Mouse (Mus musculus) inflammation-experienced regulatory T-cells, adult 6 months (primary cell): Measurements from ENCODE around the gene Polr2m. TPM values are rescaled to one million over a fixed set of nuclear protein-coding genes. Genes with fewer than 3 reads are reported as not detected.

Experiments
- ATAC-seq: one replicate; pipeline ENCODE4 v1.8.0; 2017
- polyA plus RNA-seq, 3 experiments: library from polyadenylated mRNA; unstranded; fragments of 100-300 nt; shearing (Covaris generic); gene quantifications; one replicate each; pipeline ENCODE4 v1.2.1; 2017

Polr2m gene
- 10 to 100 TPM; 19.3 to 26.8 (median 23.3) TPM for polyA plus RNA-seq

DNA sequence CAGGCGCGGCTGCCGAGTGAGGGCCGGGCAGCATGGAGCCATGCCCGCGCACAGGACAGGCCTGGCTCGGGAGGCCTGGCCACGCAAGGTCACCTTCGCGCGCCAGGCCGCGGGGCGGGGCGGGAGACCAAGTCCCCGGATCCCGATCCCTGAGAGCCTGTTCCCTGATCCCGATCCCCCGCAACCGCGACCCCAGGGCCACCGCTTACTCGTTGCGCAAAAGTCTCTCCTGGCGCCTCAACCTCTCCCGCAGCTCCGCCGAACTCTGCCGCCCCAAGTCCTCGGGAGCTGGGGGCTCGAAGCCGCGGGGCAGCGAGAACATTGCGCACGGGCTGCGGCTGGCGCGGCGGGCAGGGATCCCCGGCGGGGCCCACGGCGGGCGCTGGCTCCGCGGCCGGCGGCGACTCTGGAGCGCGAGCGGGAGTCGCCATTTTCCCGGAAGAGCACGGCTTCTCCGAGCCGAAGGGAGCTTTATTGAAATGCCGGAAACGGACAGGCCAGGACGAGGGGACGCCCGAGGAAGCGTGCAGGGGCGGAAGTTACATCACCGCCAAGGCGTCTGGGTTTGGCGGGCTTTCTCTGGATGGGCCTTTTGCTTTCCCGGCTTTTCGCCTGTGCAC lies at the start of gene Polr2m:
TSS of gene Polr2m (minus strand) at position 461 of the 620 bp plus-strand sequence.
- peak; percentile 92 for ATAC-seq

DNA sequence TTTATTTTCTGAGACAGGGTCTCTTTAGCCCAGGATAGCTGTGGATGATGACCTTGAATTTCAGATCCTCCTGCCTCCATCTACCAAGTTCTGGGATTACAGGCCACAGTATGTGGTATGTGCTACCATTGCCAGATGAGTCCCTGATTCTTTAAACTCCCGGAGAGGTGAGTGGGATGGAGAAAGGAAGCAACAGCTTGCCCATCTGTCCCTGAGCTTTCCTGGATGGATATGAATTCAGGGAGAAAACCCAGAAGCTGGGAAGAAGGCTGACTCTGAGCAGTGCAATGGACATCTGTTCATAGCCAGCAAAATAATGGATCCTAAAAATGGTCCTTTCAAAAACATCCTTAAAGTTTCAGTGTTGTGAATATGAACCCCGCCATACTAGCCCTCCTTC lies 49.3 kb upstream of the Polr2m start:
- ATAC-seq = no peak

DNA sequence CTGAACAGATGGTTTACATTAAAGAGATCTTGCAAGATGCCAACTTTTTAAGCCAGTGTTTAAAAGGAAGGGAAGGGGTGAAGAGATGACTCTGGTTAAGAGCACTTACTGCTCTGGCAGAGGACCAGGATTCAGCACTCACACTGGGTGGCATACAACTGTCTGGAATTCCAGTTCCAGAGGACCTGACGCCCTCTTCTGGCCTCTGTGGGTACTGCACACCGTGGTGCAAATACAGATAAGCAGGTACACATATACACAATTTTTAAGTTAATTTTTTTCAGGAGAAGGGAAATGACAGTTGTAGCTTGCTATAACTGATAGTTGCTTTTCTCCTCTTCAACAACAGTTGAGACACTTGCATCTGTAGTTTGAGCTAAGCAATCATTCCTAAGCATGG lies 44.2 kb upstream of the Polr2m start:
- ATAC-seq = no peak

DNA sequence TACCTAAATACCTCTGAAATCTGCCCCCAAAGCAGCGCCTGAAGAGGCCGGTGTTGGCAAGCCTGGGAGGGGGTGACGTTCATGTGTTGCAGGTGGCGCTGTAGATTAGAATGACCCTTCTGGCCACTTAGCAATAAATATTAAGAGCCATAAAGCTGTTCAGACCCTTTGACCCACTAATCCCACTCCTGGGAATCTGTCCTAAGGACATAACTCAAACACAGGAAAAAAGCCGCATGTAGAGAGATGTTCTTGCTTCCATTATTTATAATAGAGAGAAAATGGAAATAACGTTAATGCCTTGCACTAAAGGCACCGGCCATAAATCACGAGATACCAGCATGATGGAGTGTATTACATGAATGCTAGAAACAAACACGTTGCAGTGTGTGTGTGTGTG lies 41.7 kb upstream of the Polr2m start:
- ATAC-seq = no peak

DNA sequence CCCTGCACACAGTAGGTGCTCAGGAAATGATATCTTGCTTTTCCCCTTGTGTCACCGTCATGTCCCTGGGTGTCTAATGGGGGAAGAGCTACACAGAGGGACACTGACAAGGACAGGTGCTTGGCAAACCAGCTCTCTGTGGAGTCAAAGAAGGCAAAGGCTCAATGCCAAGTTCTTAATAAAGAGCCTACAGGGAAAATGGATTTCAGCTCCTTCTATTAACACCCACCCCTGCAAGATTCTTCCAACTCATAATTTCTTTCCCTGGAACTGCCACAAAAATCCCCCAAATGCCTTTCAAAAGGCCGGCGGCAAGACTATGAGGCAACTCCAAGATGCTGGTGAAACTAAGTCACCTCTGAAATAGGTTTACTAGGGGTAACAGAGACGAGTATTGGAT lies 38.2 kb upstream of the Polr2m start:
- ATAC-seq = no peak

DNA sequence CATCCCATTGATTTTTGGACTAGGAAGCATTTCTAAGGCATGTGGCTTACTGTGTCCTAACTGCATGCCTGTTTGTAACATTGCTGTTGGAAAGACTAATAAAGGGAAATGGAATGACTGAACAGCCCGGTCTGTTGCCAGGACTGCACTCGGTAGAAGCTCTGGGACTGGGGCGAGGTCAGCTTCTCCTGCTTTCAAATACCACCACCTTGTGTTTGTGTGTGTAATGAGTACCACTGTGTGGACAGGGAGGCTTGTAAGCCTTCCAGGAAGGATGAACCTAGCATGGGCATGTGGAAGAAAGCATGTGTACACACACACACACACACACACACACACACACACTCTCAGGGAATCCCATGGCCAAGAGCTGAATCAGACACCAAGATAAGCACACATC lies 34.1 kb upstream of the Polr2m start:
- ATAC-seq = no peak

DNA sequence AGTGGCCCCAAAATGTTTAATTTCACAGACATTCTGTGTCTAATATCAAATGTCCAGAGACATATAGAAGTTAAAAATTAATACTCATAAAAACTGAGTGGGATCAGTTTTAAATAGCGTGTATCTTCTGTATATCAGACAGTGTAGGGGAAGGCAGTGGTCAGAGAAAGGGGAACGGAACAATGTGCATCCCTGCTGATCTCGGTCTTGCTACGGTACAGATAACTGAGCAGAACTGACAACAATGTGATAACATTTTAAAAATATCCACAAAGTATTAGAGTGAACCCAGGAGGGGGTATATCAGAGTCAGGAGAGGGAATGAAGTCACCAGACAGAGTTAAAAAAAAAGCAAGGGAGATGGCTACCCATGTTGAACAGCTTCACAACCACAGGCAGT lies 31.8 kb upstream of the Polr2m start:
- ATAC-seq = no peak

DNA sequence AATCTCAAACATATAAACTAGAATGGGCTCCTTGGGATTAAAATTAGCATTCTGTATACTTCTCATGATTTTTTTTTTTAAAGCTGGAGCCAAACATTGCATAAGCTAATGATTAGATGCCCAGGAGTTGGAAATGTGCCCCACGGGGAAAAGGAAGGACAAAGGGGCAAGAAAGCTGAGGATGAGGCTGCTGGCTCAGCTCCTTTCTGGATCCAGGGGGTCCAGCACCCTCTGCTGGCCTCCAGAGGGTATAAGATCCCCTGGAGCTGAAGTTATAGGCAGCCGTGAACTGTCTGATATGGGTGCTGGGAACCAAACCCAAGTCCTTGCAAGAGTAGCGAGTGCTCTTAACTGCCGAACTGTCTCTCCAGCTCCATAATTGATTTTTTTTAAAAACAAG lies 30.1 kb upstream of the Polr2m start:
- ATAC-seq = no peak

DNA sequence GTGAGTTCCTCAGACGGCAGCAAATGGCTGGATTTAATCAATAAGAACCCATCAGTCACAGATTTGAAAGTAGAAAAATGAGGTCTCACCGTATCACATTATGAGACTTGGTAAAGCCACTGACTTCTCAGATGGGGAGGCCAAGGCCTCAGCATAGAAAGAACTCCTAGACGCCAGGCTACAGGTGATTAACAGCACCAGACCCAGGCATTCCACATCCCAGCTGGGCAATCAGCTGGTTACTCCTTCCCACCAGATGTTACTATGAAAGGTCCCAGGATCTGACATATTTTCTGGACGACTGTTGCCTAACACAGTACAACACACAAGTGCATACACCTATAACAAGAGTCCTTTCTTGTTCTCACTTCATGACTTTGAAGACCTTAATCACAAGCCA lies 27.8 kb upstream of the Polr2m start:
- ATAC-seq = no peak

DNA sequence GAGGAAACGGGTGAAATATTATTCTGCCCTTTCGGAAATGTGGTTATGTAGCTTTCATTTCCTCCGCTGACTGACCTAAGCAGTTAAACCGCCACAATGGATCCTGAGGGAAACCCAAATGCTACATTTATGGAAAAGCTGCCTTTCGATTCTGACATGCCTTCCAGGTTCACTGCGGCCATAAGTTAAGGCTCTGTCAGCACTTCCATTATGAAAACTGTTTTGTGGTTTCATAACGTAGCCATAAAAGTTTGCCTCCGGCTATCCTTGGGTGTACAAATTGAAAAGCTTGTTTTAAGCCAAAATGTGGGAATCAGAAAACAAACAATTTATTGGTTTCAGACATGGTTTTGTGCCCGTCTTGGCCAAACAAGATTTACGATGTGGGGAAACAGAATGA lies 27.2 kb upstream of the Polr2m start:
- no peak for ATAC-seq

DNA sequence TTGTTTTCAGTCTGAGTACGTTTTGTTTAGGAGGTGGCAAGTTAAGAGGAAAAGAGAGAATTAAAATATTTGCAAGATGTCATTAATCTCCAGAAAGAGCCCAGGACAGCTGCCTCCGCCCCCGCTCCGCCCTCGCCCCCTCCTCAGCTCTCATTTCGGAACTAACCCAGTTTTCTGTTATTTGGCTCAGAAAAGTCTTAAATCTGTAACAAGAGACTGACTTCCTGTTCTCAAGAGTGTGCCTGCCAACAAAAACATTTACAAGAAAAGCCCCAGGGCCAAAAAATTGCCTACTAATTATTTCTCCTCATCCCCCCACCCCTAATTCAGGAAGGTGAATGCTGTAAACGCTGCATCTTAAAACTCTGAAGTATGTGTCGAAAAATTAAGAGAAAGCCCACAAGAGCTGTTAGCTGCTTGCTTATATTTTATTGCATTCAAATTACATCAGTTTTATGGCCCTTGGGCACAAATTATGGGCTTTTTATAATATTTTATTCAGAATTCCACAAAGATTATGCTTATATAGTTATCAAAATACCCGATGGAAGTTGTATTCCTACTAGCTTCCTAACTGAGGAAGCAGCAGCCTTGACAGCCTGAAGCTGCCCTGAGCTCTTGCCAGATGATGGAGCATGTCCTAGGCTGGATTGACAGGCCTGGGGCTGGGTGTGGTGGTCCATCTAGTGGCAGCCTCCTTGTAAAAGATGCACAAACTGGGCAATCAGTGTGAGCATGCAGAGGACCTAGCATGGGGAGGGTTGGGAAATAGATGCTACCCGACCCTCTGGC lies 12.9 kb upstream of the Polr2m start:
- no peak for ATAC-seq

DNA sequence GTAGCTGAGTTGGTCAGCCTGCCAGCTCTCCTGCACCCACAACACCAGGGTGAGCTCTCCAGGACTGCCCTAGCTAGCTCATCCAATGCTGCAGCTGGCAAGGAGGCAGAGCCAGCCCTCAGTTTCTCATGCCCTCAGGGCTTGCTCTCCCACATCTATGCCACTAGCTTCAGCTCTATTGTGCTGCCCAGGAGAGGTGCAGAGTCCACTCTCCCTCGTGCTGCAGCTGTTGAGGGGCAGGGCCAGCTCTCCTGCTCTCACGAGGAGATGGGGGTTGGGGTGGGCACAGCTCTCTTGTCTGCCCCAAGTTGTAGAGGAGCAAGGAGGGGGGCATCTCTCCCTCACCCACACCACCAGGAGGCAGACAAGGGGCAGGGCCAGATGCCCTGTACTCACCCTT lies 10.9 kb upstream of the Polr2m start:
- ATAC-seq = no peak

DNA sequence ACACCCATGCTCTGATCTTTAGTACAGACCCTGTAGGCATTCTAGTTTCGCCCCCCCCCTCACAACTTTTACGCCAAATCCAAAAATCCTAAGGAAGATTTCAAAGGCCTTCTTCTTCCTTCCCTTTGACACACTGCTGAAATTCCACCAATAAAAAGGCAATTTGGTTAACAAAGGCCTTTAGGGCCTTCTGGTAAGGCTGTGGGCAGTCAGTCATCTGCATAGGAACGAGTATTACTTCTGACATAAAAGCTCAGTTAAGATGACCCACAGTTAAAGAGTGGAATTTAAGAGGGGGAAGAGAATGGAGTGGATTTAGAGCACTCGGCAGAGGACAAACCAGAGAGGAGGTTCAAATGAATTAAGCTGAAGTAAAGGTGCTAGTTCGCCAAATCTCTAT lies 8.0 kb upstream of the Polr2m start:
- ATAC-seq = no peak

DNA sequence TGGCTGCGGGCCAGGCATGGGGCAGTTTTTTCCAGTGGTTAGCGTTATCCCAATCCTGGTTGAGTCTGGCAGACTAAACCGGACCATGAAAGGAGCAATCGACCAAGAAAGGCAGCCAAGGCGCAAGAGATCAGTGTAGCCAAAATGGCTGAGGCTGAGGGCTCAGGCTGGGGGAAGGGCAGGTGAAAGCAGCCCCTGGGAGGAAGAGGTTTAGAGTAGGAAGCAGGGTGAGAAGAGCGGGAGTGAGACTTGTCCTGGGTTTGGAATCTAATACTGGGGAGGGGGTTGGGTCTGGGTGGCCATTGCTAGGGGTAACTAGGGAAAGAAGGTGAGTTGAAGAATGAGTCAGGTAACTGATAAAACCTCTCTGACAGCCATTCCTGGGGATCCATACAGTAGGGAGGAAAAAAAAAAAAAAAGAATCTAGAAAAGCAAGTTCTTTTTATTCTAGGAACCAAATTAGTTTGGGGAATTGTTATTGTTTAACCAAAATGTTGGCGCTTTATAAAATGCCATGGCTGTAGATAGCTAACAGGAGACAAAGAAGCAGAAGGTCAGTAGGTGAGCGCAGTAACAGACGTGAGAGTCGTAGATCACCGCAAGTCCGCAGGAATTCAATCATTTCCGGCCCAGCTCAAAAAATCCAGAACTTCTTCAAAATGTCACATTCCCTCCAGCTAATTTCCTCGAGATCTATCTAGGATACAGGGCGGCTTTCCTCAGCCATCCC lies 6.7 kb upstream of the Polr2m start:
- no peak for ATAC-seq

DNA sequence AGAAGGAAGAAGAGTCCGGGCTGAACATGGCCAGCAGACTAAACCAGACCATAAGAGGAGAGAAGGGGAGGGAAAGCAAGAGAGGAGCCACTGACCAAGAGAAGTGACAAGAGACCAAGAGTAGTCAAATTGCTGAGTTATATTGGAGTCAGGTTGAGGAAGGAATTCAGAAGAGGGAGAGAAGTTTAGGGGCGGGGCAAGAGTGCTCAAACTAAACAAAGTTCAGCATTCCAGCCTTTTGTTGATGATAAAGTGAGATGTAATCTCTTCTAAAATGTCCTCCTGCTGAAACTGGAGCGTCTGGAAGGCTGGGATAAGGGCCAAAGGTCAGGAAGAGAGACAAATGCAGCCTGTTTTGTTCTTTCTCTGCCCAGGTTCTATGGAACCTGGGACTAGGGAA lies 4.3 kb upstream of the Polr2m start:
- ATAC-seq = no peak

DNA sequence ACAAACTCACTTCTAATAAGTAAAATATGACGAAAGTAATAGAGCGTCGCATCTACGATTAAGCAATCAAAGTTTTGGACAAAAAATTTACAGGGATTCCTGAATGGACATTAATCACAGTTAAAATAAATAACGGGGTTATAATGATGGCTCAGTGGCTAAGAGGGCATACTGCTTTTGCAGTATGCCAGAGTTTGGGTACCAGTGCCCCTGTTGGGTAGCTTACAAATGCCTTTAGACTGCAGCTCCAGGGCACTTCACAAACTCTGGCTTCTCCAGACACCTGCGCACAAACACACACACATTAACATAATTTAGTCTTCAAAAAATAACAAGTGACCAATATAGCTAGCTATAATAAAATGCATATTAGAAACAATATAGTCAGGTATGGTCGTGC lies 392 bp upstream of the Polr2m start:
- no peak for ATAC-seq

DNA sequence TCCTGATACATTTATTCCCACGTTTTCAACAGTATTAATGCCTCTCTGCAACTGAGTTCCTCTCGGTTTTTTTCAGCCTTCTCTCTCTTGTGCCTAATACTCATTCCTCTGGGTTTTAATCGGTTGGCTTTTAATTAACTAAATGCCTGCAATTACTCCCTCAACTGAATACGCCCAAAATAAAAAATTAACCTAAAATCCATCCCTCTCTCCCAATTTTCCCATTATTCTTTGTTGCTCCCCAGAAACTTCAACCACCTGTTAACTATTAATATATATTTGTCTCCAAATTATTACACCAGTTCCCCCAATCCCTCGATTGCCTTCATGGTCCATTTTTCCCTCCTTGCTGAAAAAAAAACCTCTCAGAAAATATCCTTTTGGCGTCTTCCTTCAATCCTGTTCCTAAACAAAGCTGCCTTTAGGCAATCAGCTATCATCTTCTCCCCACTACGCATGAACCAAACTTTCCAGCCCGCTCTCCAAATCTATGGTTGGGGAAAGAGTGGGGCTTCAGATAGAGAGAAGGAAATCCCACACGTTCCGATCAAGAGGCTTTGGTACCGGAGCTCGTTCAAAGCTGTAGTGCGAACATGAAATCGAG lies 762 bp downstream of the Polr2m start:
- ATAC-seq = no peak

DNA sequence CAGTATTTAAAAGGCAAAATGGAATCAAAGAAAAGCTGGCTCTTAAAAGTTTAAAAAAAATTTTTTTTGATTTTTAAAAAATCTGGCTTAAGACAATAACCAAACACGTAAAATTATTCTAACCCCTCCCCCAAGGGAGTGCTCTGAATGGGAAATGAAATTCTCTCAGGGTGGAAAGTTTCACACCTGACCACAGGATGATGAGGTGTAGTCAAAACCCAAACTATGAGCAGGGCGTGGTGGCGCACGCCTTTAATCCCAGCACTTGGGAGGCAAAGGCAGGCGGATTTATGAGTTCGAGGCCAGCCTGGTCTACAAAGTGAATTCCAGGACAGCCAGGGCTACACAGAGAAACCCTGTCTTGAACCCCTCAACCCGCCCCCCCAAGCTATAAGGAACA lies 1.9 kb downstream of the Polr2m start:
- ATAC-seq = peak; percentile 38

DNA sequence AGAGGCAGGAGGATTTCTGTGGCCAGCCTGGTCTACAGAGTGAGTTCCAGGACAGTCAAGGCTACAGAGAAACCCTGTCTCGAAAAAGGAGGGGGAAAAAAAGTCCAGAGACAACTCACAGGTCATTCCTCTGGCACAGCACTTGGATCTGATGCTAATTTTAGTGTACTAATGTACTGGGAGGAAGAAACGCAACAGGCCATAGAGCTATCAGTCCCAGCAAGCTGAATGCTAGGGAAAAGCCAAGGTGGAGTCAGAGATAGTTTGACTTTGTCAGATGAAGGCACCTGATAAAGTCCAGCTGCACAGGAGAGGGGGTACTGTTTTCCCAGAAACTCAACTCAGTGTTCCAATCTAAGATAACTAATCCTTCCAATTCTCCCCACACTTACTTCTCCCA lies 5.4 kb downstream of the Polr2m start:
- no peak for ATAC-seq

DNA sequence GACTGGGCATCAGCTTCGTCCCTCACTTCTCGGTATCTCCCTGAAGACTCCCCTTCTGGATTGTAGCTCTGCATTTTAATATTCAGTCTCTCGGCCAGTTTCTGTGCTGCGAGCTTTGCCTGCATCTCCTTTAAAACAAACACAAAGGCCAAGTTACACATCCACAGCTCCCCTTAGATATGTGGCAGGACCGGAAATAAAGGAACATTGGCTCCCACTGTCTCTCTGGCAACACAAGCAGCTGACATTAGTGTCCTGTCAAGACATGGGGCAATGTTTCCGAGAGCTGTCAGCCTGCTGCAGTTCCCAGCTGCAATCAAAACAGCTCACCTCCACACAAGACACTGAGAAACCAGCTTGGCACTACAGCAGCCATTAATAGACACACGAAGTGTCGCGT lies 6.3 kb downstream of the Polr2m start:
- no peak for ATAC-seq

DNA sequence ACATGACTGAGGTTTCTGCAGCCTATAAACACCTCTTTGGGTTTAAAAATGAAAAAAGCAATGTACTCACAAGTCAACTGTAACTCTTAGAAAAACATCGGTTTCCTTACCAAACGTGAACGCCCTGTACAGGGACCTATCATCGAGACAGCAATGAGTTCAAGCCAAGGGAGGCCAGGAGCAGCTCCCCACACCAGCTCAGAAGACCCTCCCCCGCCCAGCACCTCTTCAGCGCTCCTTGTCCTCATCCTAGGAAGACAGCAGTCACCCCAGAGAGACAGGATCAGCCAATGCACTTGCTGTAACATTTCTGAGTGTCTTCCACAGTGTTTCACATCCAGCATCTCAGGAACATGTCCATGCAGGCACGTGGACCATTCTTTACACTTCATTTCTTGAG lies 7.1 kb downstream of the Polr2m start:
- no peak for ATAC-seq

DNA sequence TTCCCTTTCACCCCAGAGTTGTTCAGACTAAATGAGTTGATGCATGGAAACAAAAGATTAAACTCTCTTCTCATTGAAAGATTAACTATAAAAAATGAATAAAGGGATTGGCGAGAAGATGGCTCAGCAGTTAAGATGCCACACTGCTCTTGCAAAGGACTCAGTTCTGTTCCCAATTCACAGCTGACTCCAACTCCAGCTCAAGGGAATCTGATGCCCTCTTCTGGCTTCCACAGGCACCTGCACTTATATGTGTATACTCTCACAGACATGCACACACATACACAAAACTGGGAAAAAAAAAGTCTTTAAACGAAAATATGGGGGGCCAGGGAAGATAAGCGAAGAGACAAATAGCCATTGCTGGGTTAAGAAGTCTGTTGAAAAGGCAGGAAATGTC lies 9.1 kb downstream of the Polr2m start:
- ATAC-seq = no peak

DNA sequence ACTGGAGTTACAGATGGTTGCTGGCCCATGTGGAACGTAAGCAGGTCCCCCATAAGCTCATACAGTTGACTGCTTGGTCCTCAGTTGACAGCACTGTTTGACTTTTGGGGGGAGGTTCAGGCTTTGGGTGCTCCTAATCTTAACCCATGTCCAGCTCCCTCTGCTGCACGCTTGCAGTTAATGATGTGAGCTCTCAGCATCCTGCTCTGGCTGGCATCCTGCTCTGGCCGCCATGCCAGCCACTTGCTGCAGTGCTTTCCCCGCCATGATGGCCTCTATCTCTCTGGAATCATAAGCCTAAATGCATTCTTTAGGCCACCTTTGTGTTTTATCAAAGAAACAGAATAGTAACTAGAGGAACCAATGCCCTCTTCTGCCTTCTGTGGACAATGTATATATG lies 10.2 kb downstream of the Polr2m start:
- no peak for ATAC-seq

DNA sequence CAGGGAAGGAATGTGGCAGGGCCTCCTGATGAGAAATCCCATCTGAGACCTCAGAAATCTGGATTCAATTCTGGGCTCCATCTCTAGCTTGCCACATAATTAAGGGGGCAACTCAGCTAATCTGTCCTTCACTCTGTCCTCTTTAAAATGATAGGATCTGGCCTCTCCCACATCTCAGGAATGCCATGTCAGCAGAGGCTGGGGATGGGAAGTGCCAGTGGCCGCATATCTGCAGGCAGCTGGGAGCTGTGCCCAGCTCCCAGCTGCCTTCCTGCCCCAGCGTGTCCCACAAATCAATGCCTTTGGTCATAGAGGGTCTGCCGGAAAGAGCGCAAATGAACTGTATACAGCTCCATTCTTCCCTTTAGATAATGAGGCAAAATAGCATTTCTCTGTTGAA lies 18.3 kb downstream of the Polr2m start:
- ATAC-seq = no peak
